Mouse (Mus musculus): ENCODE measurements around the gene Prtn3. TPM values are rescaled to one million over a fixed set of nuclear protein-coding genes. Genes with fewer than 3 reads are reported as not detected.
"Not testable (repeated sequence)": the region's sequence is repeated elsewhere in the genome, so short reads cannot be mapped to it uniquely, and the experiment has no call there.

The Prtn3 gene
- polyA plus RNA-seq, 1 experiment from 2014 or later, result 15.1 TPM

DNA sequence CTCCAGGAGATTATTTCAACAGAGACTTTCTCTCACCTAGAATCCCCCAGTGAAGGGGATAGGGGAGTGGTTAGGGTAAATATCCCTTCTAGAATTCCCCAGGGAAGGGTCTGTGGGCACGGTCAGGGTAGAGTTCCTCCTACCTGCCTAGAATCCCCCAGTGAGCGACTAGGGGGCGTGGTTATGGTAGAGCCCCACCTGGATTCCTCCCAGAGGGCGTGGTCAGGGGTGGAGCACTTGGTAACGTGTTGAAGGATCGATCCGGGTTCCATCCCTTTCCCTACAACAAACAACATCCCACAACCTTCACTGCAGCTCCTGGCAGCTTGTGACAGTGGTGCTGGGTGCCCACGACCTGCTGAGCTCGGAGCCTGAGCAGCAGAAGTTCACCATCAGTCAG lies 6.4 kb downstream of the Prtn3 start:
- no peak for ATAC-seq (ENCODE audit: insufficient number of reproducible peaks, insufficient read depth, low FRiP score, low TSS enrichment, low read depth)
- Histone ChIP-seq H3K27me3 (peaks cover 39% of the 10 kb centered on the region), H3K4me3 (replicated peaks) (no peak overlapping the region), H3K4me2 (0 out of 2 replicates have a peak overlapping the region, but pooled peaks have one; percentile 4), H3K4me1 (replicated peaks) (peaks cover 30% of the 10 kb centered on the region), H3K9ac (replicated peaks) (no peak overlapping the region), H3K9me3 (no peaks in the 10 kb centered on the region), H3K27ac (no peak overlapping the region), H3K36me3 (no peaks in the 10 kb centered on the region)
- 15% methylated on average over 9 of the region's 9 CpGs for WGBS

DNA sequence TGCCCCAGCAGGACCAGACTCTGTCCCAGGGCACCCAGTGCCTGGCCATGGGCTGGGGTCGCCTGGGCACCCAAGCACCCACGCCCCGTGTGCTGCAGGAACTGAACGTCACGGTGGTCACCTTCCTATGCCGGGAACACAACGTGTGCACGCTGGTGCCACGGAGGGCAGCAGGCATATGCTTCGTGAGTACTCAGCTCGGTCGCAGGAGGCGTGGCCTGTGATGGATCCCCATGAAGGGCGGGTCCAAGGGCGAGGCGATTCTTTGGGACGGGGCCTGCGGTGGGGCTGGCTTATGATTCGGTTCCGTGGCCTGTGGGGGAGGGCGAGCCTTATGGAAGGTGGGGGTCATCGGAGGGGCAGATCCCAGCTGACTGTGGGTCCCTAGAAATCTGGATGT lies 7.7 kb downstream of the Prtn3 start:
- Histone ChIP-seq H3K4me1 (replicated peaks) (peaks cover 30% of the 10 kb centered on the region), H3K9me3 (no peaks in the 10 kb centered on the region), H3K4me2 (peak overlapping the region; percentile 54), H3K27me3 (peaks cover 39% of the 10 kb centered on the region), H3K4me3 (replicated peaks) (peak overlapping the region; percentile 21), H3K27ac (no peak overlapping the region), H3K36me3 (no peaks in the 10 kb centered on the region), H3K9ac (replicated peaks) (no peak overlapping the region; the same call in 1 of the 2 replicates)
- 7% methylated on average over 22 of the region's 22 CpGs for WGBS
- no peak for ATAC-seq (ENCODE audit: insufficient number of reproducible peaks, insufficient read depth, low FRiP score, low TSS enrichment, low read depth)

DNA sequence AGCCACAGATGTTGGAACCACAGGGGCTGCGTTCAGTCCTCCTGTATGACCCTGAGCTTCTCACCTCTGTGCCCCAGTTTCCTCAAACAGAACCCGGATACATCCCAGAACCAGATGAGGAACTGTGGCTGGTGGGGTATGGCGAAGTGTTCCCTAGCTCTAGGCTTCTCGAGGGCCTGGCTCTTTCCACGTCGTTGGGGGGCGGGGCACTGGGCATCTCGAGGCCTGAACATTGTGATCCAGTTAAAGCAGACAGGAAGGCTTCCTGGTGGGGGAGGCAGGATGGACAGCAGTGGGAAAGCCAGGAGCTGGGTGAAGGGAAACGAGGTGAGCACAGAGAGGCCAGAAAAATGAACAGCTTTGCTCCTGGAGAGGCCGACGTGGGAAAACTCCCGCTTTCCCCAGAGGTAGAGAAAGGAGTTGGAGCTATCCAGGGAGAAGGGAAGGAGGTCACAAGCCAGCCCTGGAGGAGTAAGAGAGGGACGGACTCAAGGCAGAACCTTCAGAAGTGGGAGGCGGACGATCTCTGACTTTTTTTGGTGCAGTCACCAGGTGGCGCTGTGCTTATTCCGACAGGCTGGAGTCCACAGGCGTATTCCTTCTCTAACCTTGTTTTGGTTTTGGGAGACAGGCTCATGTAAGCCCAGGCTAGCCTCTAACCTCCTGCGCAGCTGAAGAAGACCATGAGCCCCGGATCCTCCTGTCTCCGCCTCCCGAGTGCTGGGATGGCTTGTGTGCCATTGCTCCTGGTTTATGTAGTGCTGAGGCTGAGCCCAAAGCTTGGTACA lies 9.2 kb downstream of the Prtn3 start:
- 15% methylated on average over 22 of the region's 22 CpGs for WGBS
- Histone ChIP-seq H3K4me2 (peak overlapping the region; percentile 15; the same call in 1 of the 2 replicates), H3K36me3 (no peaks in the 10 kb centered on the region), H3K27me3 (peaks cover 39% of the 10 kb centered on the region), H3K27ac (no peak overlapping the region), H3K9me3 (no peaks in the 10 kb centered on the region), H3K4me1 (replicated peaks) (peaks cover 30% of the 10 kb centered on the region), H3K4me3 (replicated peaks) (0 out of 2 replicates have a peak overlapping the region, but pooled peaks have one; percentile 9), H3K9ac (replicated peaks) (0 out of 2 replicates have a peak overlapping the region, but pooled peaks have one; percentile 34)
- ATAC-seq (ENCODE audit: insufficient number of reproducible peaks, insufficient read depth, low FRiP score, low TSS enrichment, low read depth), result no peak

DNA sequence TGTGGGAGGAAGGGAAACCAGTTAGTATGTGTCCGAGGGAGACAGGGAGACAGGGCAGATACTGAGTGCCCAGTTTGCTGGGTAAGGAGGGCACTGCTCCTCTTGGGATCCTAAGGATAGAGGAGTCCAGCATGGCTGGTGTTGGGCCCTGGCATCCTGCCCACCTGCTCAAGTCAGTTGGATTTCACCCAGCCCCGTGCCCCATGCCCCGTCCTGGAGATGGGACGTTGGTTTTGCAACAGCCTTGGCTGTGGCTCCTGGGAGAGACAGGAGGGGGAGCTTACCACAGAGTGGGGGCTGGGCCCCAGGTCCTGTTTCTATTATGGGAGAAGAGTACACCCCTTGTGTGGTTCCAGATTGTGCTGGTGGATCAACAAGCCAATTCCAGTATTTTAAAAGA lies 10.2 kb downstream of the Prtn3 start:
- Histone ChIP-seq H3K4me3 (replicated peaks) (no peak overlapping the region), H3K9me3 (no peaks in the 10 kb centered on the region), H3K27me3 (peaks cover 39% of the 10 kb centered on the region), H3K4me2 (no peak overlapping the region), H3K27ac (no peak overlapping the region), H3K4me1 (replicated peaks) (peaks cover 29% of the 10 kb centered on the region), H3K36me3 (no peaks in the 10 kb centered on the region), H3K9ac (replicated peaks) (no peak overlapping the region)
- no peak for ATAC-seq (ENCODE audit: insufficient number of reproducible peaks, insufficient read depth, low FRiP score, low TSS enrichment, low read depth)
- WGBS, result 76% methylated on average over 4 of the region's 4 CpGs

DNA sequence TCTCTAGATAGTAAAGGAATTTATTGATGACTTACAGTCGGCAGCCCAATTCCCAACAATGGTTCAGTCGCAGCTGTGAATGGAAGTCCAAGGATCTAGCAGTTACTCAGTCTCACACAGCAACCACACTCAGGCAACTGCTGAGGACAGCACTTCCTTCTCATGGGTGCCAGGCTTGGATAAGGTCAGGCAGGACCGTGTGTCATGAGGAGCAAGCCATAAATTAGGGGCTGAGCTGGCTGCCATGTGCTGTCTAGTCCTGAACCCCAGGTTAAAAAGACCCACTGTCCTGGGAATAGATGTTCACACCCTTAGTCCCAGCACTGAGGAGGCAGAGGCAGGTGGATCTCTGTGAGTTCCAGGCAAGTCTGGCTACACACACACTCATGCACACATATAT lies 10.7 kb downstream of the Prtn3 start:
- 75% methylated on average over 3 of the region's 3 CpGs for WGBS
- H3K27ac ChIP-seq; H3K36me3 ChIP-seq; H3K4me3 ChIP-seq (replicated peaks); H3K4me2 ChIP-seq; H3K9me3 ChIP-seq; ATAC-seq (ENCODE audit: insufficient number of reproducible peaks, insufficient read depth, low FRiP score, low TSS enrichment, low read depth); H3K9ac ChIP-seq (replicated peaks): not testable (repeated sequence)
- peaks cover 39% of the 10 kb centered on the region for H3K27me3 ChIP-seq
- peaks cover 26% of the 10 kb centered on the region for H3K4me1 ChIP-seq (replicated peaks)

DNA sequence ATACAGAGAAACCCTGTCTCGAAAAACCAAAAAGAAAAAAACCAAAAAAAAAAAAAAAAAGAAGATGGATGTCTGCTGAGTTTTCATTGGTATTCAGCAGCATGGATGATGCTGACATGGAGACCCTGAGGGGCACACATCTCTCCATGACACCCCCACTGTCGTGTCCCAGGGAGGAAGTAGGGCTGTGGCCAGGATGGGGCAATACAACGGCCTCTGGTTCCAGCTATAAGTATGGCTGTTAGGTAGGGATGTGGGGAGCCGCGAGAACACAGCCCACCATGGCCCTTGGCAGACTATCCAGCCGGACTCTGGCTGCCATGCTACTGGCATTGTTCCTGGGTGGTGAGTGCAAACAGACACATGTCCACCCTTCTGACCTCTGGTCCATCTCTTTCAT lies 11.8 kb downstream of the Prtn3 start, which contains the start of gene Elane:
Gene Elane (plus strand): TSS at position 194 of the 400 bp plus-strand sequence.
- H3K27me3 ChIP-seq, result peaks cover 31% of the 10 kb centered on the region
- no peak within 1 kb of the TSS for H3K4me3 ChIP-seq (replicated peaks)
- ATAC-seq (ENCODE audit: insufficient number of reproducible peaks, insufficient read depth, low FRiP score, low TSS enrichment, low read depth), result no peak
- H3K27ac ChIP-seq, result no peak within 1 kb of the TSS
- H3K36me3 ChIP-seq, result no peaks in the 10 kb centered on the region
- peaks cover 21% of the 10 kb centered on the region for H3K4me1 ChIP-seq (replicated peaks)
- WGBS, result 82% methylated on average over 6 of the region's 6 CpGs
- no peak within 1 kb of the TSS for H3K4me2 ChIP-seq
- H3K9me3 ChIP-seq, result no peaks in the 10 kb centered on the region
- H3K9ac ChIP-seq (replicated peaks), result no peak within 1 kb of the TSS

DNA sequence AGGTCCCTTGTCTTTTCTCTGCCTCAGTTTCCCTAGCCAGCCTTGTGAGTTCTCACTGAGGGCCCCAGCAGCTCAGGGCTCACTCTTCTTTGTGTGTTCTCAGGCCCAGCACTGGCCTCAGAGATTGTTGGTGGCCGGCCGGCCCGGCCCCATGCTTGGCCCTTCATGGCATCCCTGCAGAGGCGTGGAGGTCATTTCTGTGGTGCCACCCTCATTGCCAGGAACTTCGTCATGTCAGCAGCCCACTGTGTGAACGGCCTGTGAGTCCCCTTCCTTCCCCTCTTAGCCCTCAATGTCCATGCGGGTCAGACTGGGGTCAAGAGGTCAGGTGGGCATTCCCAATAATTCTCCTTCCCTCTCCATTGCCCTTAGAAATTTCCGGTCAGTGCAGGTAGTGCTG lies 12.3 kb downstream of the Prtn3 start:
- no peak for ATAC-seq (ENCODE audit: insufficient number of reproducible peaks, insufficient read depth, low FRiP score, low TSS enrichment, low read depth)

DNA sequence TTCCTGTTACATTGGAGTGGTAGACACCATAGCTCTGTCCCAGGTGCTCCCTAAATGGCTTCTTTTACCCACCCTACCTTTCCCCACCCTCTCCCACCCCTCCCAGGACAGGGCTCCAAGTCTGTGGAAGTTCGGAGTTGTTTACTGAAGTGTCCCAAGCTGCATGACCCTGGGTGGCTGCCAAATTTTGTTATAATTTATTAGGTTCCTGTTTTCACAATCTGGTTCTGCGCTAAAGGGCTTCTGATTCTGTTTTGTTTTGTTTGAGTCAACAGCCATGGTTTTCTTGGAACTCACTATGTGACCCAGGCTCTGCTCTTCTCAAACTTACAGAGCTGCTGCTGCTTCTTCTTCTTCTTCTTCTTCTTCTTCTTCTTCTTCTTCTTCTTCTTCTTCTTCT lies 15.1 kb downstream of the Prtn3 start:
- Histone ChIP-seq H3K4me3 (replicated peaks) (no peak overlapping the region), H3K4me2 (no peak overlapping the region), H3K36me3 (peaks cover 7% of the 10 kb centered on the region; the same call in 1 of the 2 replicates), H3K9me3 (no peaks in the 10 kb centered on the region), H3K27me3 (no peaks in the 10 kb centered on the region; the same call in 1 of the 2 replicates), H3K9ac (replicated peaks) (no peak overlapping the region), H3K27ac (no peak overlapping the region), H3K4me1 (replicated peaks) (no peaks in the 10 kb centered on the region)
- 87% methylated on average over 2 of the region's 2 CpGs for WGBS
- no peak for ATAC-seq (ENCODE audit: insufficient number of reproducible peaks, insufficient read depth, low FRiP score, low TSS enrichment, low read depth)

More for the DNA sequence above, 12.3 kb downstream of the Prtn3 start:
- Histone ChIP-seq H3K9me3 (no peaks in the 10 kb centered on the region), H3K36me3 (no peaks in the 10 kb centered on the region), H3K9ac (replicated peaks) (no peak overlapping the region), H3K4me1 (replicated peaks) (peaks cover 20% of the 10 kb centered on the region), H3K27me3 (peaks cover 27% of the 10 kb centered on the region), H3K4me2 (no peak overlapping the region), H3K4me3 (replicated peaks) (no peak overlapping the region), H3K27ac (no peak overlapping the region)
- WGBS, result 75% methylated on average over 8 of the region's 8 CpGs

DNA sequence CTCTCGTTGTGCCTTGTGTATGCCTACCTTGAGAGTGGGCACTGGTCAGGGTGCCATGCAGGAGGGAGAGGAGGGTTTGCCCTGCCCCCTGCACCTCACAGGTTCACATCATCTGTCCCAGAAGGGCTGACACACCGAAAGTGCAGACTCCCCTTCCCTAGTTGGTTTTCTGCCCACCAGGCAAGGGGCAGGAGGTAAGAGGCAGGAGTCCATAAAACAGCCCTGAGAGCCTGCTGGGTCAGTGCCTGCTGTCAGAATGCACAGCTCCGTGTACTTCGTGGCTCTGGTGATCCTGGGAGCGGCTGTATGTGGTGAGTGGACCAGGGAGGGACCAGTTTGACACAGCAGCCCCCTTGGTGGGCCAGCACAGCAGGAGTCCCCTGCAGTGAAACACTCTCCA lies 16.4 kb downstream of the Prtn3 start, which contains the start of gene Cfd:
Gene Cfd (plus strand): TSS at position 184 of the 400 bp plus-strand sequence.
- Histone ChIP-seq H3K4me1 (replicated peaks) (no peaks in the 10 kb centered on the region), H3K4me2 (no peak within 1 kb of the TSS), H3K9me3 (no peaks in the 10 kb centered on the region), H3K27me3 (no peaks in the 10 kb centered on the region; the same call in 1 of the 2 replicates), H3K9ac (replicated peaks) (0 out of 2 replicates have a peak within 1 kb of the TSS, but pooled peaks have one; percentile 23), H3K36me3 (peaks cover 17% of the 10 kb centered on the region), H3K4me3 (replicated peaks) (no peak within 1 kb of the TSS), H3K27ac (no peak within 1 kb of the TSS)
- no peak for ATAC-seq (ENCODE audit: insufficient number of reproducible peaks, insufficient read depth, low FRiP score, low TSS enrichment, low read depth)
- 35% methylated on average over 5 of the region's 5 CpGs for WGBS

DNA sequence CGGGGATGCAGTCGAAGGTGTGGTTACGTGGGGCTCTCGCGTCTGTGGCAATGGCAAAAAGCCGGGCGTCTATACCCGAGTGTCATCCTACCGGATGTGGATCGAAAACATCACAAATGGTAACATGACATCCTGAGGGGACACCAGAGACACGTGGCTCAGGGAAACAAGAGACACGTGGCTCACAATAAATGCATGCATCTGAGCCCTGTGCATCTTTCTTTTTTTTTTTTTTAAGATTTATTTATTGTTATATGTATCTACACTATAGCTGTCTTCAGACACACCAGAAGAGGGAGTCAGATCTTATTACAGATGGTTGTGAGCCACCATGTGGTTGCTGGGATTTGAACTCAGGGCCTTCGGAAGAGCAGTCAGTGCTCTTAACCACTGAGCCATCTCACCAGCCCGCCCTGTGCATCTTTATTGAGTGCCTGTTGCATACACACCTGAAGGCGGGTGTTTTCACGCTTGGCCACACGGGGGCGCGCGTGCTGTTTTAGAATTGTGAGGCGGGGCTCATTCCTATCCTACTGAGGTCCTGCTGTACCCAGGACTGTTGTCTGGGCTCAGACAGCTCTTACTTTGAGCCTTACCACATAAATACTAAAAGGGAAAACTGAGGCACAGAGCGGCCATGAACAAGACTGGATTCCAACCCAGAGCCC lies 18.3 kb downstream of the Prtn3 start:
- H3K4me3 ChIP-seq (replicated peaks); H3K27me3 ChIP-seq; H3K9me3 ChIP-seq; H3K27ac ChIP-seq; H3K4me2 ChIP-seq; H3K9ac ChIP-seq (replicated peaks); H3K4me1 ChIP-seq (replicated peaks): not testable (repeated sequence)
- ATAC-seq (ENCODE audit: insufficient number of reproducible peaks, insufficient read depth, low FRiP score, low TSS enrichment, low read depth), result peak; percentile 40; the same call in 1 of the 2 replicates
- WGBS, result 43% methylated on average over 22 of the region's 22 CpGs
- peaks cover 36% of the 10 kb centered on the region for H3K36me3 ChIP-seq

DNA sequence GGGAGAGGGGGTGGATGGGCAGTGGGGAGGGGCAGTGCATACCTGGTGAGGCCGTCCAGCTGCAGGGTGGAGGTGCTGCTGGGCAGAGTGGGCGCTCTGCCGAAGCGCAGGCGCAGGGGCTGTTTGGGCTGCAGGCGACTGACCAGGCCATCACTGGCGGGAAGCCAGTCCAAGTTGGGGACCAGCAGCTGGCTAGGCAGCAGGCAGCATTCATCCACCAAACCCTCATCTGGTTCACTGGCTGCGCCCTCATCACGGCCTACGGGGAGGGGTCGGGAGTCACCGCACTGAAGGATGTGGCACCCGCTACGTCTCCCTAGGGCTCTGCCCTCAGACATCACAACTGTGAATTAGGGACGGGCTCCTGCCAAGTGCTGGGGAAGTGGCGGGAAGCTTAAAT lies 22.0 kb downstream of the Prtn3 start:
- Histone ChIP-seq H3K27me3 (no peaks in the 10 kb centered on the region; the same call in 1 of the 2 replicates), H3K36me3 (peaks cover 71% of the 10 kb centered on the region), H3K4me3 (replicated peaks) (no peak overlapping the region), H3K4me1 (replicated peaks) (peaks cover 4% of the 10 kb centered on the region; the same call in 1 of the 2 replicates), H3K9me3 (no peaks in the 10 kb centered on the region), H3K27ac (no peak overlapping the region), H3K4me2 (no peak overlapping the region), H3K9ac (replicated peaks) (peak overlapping the region; percentile 18; the same call in 1 of the 2 replicates)
- WGBS, result 93% methylated on average over 16 of the region's 16 CpGs
- no peak for ATAC-seq (ENCODE audit: insufficient number of reproducible peaks, insufficient read depth, low FRiP score, low TSS enrichment, low read depth)

Measured in limb, embryonic 12.5 days (tissue).